ENCODE assay signal across 16 mouse cellular contexts in the genomic region with DNA sequence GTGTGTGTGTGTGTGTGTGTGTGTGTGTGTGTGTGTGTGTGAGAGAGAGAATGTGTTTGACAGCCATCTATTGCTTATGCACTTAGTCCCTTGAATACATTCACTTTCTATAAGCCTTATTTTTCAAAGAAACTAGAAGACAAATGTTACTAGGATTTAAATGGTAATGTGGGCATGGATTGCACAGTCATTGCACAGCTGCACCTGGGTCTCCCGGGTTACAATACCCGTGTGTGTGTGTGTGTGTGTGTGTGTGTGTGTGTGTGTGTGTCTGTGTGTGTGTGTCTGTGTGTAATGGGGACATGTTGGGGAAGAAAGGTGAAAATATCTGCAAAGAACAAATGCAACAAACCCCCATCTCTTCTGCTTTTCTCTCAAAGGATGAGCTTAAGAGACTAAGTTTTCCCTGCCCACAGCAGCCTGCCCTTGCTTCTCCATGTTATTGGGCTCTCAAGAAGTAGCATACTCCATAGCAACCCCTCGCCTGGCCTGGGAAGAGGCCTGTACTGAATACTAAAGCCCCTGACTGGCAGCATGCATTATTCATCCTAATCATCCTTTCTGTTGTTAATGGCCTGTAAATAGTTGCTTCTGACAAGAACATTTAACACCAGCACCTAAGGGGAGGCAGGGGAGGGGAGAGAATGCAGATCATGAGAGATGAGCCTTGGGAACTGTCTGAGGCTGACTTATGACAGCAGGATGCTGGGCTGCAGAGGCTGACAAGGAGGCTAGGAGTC.
DNase-seq lines count a peak whose midpoint lies in the region; ATAC-seq lines count a peak whose summit lies in the region.
"Had no signal": no experiment of that assay in that cellular context is flagged by ENCODE, and none has a peak within 500 bp of the region (broad histone marks: within the 10 kb centered on the region; RNA-seq: fewer than 3 reads in every experiment).

No protein-coding gene starts in this region.

- peak; percentile 70; the same call in 1 of the 2 replicates for ATAC-seq in embryonic facial prominence, embryonic 11.5 days (replicated peaks; ENCODE audit: insufficient number of reproducible peaks, low FRiP score, low TSS enrichment, low read depth)
- peak; percentile 97 for ATAC-seq in hindbrain, embryonic 12.5 days (ENCODE audit: low FRiP score)
- peak; percentile 90 for ATAC-seq in midbrain, embryonic 14.5 days (ENCODE audit: low FRiP score, low TSS enrichment)
- ATAC-seq in kidney, embryonic 14.5 days (ENCODE audit: low FRiP score, low TSS enrichment) = no peak
- ATAC-seq: Patski had no signal

- no peaks in the 10 kb centered on the region for H3K9me3 ChIP-seq in embryonic facial prominence, embryonic 11.5 days (replicated peaks; ENCODE audit: control insufficient read depth, low read length)
- no peaks in the 10 kb centered on the region for H3K9me3 ChIP-seq in hindbrain, embryonic 12.5 days (replicated peaks)
- H3K9me3 ChIP-seq in midbrain, embryonic 14.5 days (ENCODE audit: control insufficient read depth, low read length) = no peaks in the 10 kb centered on the region
- no peaks in the 10 kb centered on the region for H3K9me3 ChIP-seq in heart, embryonic 10.5 days
- H3K9me3 ChIP-seq in kidney, embryonic 14.5 days (ENCODE audit: control insufficient read depth, low read length) = no peaks in the 10 kb centered on the region
- H3K9me3 ChIP-seq: limb, embryonic 15.5 days had no signal

- no peaks in the 10 kb centered on the region for H3K4me1 ChIP-seq in embryonic facial prominence, embryonic 11.5 days (ENCODE audit: control insufficient read depth, insufficient read depth, low read length)
- peaks cover 13% of the 10 kb centered on the region for H3K4me1 ChIP-seq in hindbrain, embryonic 12.5 days
- H3K4me1 ChIP-seq in midbrain, embryonic 14.5 days (ENCODE audit: control insufficient read depth, insufficient read depth, low read length) = peaks cover 10% of the 10 kb centered on the region
- H3K4me1 ChIP-seq in heart, embryonic 10.5 days = no peaks in the 10 kb centered on the region
- no peaks in the 10 kb centered on the region for H3K4me1 ChIP-seq in kidney, embryonic 14.5 days (ENCODE audit: control insufficient read depth, insufficient read depth, low read length)
- H3K4me1 ChIP-seq: limb, embryonic 15.5 days had no signal

- DNase-seq in embryonic facial prominence, embryonic 11.5 days (ENCODE audit: low spot score) = no peak
- peak; percentile 78 for DNase-seq in midbrain, embryonic 14.5 days
- peak; percentile 80 for DNase-seq in retina, postnatal 1 day
- DNase-seq in heart, embryonic 10.5 days (ENCODE audit: low spot score) = no peak
- no peak for DNase-seq in layer of hippocampus, adult 18-20 months (ENCODE audit: low spot score in 2 of 2)
- DNase-seq: adrenal gland, postnatal 14 days; cerebellum, postnatal 36 days; gastrocnemius, postnatal 14 days; kidney, postnatal 10 days; lung, embryonic 14.5 days; spleen, adult 18-20 months had no signal

- H3K4me2 ChIP-seq in embryonic facial prominence, embryonic 11.5 days (ENCODE audit: low read depth, low read length) = no peak overlapping the region
- no peak overlapping the region for H3K4me2 ChIP-seq in hindbrain, embryonic 12.5 days (replicated peaks)
- no peak overlapping the region for H3K4me2 ChIP-seq in midbrain, embryonic 14.5 days (ENCODE audit: low read length)
- no peak overlapping the region for H3K4me2 ChIP-seq in kidney, embryonic 14.5 days (replicated peaks; ENCODE audit: low read depth, low read length)
- H3K4me2 ChIP-seq: limb, embryonic 15.5 days; lung, embryonic 14.5 days had no signal

- no peak overlapping the region for H3K9ac ChIP-seq in embryonic facial prominence, embryonic 11.5 days (replicated peaks; ENCODE audit: low read length)
- H3K9ac ChIP-seq in hindbrain, embryonic 12.5 days = no peak overlapping the region
- no peak overlapping the region for H3K9ac ChIP-seq in midbrain, embryonic 14.5 days (replicated peaks; ENCODE audit: low read length)
- H3K9ac ChIP-seq in kidney, embryonic 14.5 days (ENCODE audit: low read depth, low read length) = no peak overlapping the region
- H3K9ac ChIP-seq: limb, embryonic 15.5 days; lung, embryonic 14.5 days had no signal

- no peaks in the 10 kb centered on the region for H3K27me3 ChIP-seq in embryonic facial prominence, embryonic 11.5 days (ENCODE audit: control insufficient read depth, insufficient read depth, low read length)
- no peaks in the 10 kb centered on the region for H3K27me3 ChIP-seq in hindbrain, embryonic 12.5 days
- H3K27me3 ChIP-seq in midbrain, embryonic 14.5 days (ENCODE audit: control insufficient read depth, insufficient read depth, low read length) = no peaks in the 10 kb centered on the region
- H3K27me3 ChIP-seq in heart, embryonic 10.5 days (ENCODE audit: insufficient read depth, poor library complexity, severe bottlenecking) = no peaks in the 10 kb centered on the region
- no peaks in the 10 kb centered on the region for H3K27me3 ChIP-seq in kidney, embryonic 14.5 days (ENCODE audit: control insufficient read depth, insufficient read depth, low read length)
- H3K27me3 ChIP-seq: limb, embryonic 15.5 days; Patski had no signal

- H3K4me3 ChIP-seq in embryonic facial prominence, embryonic 11.5 days (ENCODE audit: low read depth, low read length) = no peak overlapping the region
- no peak overlapping the region for H3K4me3 ChIP-seq in hindbrain, embryonic 12.5 days
- no peak overlapping the region for H3K4me3 ChIP-seq in midbrain, embryonic 14.5 days (replicated peaks; ENCODE audit: low read depth, low read length)
- H3K4me3 ChIP-seq in heart, embryonic 10.5 days = no peak overlapping the region
- H3K4me3 ChIP-seq in kidney, embryonic 14.5 days (ENCODE audit: low read length) = no peak overlapping the region
- H3K4me3 ChIP-seq: erythroblast, embryonic 14.5 days; limb, embryonic 15.5 days had no signal

- no peaks in the 10 kb centered on the region for H3K36me3 ChIP-seq in embryonic facial prominence, embryonic 11.5 days (replicated peaks; ENCODE audit: control insufficient read depth, insufficient read depth, low read depth, low read length)
- no peaks in the 10 kb centered on the region for H3K36me3 ChIP-seq in hindbrain, embryonic 12.5 days
- no peaks in the 10 kb centered on the region for H3K36me3 ChIP-seq in midbrain, embryonic 14.5 days (ENCODE audit: control insufficient read depth, insufficient read depth, low read length)
- no peaks in the 10 kb centered on the region for H3K36me3 ChIP-seq in heart, embryonic 10.5 days
- H3K36me3 ChIP-seq in kidney, embryonic 14.5 days (ENCODE audit: control insufficient read depth, insufficient read depth, low read length) = no peaks in the 10 kb centered on the region
- H3K36me3 ChIP-seq: limb, embryonic 15.5 days had no signal

- no peak overlapping the region for H3K27ac ChIP-seq in embryonic facial prominence, embryonic 11.5 days (replicated peaks; ENCODE audit: low read depth, low read length)
- peak overlapping the region; percentile 74 for H3K27ac ChIP-seq in hindbrain, embryonic 12.5 days
- peak overlapping the region; percentile 69 for H3K27ac ChIP-seq in midbrain, embryonic 14.5 days (replicated peaks; ENCODE audit: low read depth, low read length)
- H3K27ac ChIP-seq in heart, embryonic 10.5 days = no peak overlapping the region
- H3K27ac ChIP-seq in kidney, embryonic 14.5 days (ENCODE audit: low read depth, low read length) = no peak overlapping the region
- H3K27ac ChIP-seq: limb, embryonic 15.5 days had no signal

- WGBS in embryonic facial prominence, embryonic 11.5 days = 79% methylated on average over 3 of the region's 3 CpGs
- 20% methylated on average over 3 of the region's 3 CpGs for WGBS in hindbrain, embryonic 12.5 days
- WGBS in midbrain, embryonic 14.5 days = 5% methylated on average over 3 of the region's 3 CpGs
- 75% methylated on average over 3 of the region's 3 CpGs for WGBS in heart, embryonic 10.5 days
- WGBS in kidney, embryonic 14.5 days = 69% methylated on average over 3 of the region's 3 CpGs

Comparison
In these comparisons a context has a peak if more than half of its experiments do, and no peak if none do; other contexts are left out.
1. DNase-seq: peak in midbrain, embryonic 14.5 days (single experiment) and retina, postnatal 1 day (single experiment); none in embryonic facial prominence, embryonic 11.5 days (single experiment), heart, embryonic 10.5 days (single experiment) and layer of hippocampus, adult 18-20 months (0 of 2).
2. H3K27ac ChIP-seq: peak in hindbrain, embryonic 12.5 days (single experiment) and midbrain, embryonic 14.5 days (single experiment); none in embryonic facial prominence, embryonic 11.5 days (single experiment), heart, embryonic 10.5 days (single experiment) and kidney, embryonic 14.5 days (single experiment).